Mouse (Mus musculus): Measurements from ENCODE around the gene Gmppa.

The Gmppa gene

DNA sequence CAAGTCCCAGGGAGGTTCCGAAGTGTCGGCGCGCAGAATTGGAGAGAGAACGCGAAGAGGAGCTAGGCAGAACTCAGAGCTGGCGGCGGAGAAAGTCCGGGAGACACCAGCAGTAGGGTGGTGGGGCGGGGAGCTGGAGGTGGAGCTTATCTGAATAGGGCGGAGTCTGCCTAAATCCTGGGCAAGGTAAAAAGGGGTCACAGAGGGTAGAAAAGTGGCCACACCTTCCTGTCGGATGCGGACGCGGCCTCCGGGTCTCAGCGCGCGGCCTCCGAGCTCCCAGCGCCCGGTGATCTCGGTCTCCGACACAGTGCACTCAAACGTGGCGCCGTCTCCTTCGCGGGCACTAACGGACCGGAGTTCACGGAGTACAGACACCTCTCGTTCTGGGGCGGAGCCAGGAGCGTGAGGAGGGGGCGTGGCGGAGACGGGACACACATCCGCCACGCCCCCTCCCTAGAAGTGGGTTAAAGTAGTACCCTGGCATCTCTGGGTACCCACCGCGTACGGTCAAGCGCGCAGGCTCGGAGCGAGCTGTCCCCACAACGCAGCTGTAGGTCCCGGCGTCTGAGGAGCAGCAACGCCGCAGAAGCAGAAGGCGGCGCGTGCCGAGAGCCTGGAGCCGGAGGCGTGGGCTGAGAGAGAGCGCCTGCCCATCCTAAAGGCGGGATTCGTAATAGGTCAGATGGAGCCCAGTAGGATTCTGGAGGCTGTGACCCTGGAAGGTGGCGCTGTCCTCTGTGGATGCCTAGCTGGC, 51.9 kb downstream of the Gmppa start:
- peak; percentile 76 for DNase-seq (ENCODE audit: low spot score)

DNA sequence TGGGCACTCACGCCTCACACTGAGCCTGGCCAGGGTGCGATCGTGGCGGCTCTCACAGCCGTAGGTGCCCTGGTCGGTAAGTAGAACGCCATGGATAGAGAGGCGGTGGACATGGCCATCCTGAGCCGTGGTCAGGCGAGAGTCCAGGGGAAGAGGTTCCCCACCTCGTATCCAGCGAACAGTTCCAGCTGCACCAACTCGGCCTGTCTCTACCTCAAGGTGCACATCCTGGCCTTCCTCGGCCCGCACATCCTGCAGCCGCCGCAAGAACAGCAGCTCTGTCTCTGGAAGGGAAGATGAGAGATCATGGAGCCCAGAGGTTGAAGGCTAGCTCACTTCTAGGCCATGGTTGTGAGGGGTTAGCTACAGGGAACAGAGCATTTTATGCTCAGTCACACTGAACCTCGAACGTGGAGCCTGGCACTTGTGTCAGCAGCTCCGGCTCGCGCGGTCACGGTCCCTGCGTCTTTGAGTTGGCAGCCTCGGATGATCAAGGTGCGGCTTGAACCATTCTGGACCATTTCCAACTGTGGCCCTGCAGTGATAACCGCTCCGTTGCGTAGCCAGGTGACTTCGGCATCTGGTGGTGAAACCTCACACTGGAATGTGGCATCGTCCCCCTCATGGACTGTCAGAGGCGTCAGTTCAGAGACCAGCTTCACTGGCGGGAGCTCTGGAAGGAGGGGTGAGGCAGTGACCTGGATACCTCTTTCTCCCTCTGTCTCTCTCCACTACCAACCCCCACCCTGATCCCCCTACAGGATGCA, 55.2 kb downstream of the Gmppa start:
- no peak for DNase-seq (ENCODE audit: low spot score)

DNA sequence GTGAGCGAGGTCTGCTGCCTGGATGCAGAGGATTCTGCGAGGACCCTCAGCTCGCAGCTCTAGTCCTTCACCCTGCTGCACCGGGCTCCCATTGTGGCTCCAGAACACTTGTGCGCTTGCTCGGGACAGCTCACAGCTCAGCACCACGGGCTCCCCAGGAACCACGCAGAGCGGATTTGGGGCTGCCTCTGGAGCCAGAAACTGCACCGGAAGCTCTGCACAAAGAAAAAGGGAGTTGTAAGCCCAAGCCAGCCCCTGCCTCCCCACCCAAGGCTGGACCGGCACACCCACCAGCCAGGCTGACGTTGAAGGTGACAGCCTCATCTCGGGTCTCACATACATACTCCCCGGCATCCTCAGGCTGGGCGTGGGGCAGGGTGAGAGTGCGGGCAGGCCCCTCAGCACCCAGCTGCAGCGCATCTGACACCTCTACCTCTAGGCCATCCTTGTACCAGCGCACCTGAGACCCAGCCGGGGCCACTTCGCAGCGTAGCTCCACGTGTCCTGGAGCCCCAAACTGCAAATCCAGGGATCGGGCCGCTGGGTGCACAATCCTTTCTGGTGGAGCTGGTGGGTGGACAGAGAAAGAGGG, 56.9 kb downstream of the Gmppa start:
- DNase-seq (ENCODE audit: low spot score) = no peak

All from lung, postnatal 25 days (tissue).